Mouse (Mus musculus): ENCODE measurements at regions not wholly inside any gene's neighbourhood (a gene's known extent, or its start where the extent isn't known, plus 50 kb on each side); places are given as distances from the start of the nearest gene placed in this dataset.

DNA sequence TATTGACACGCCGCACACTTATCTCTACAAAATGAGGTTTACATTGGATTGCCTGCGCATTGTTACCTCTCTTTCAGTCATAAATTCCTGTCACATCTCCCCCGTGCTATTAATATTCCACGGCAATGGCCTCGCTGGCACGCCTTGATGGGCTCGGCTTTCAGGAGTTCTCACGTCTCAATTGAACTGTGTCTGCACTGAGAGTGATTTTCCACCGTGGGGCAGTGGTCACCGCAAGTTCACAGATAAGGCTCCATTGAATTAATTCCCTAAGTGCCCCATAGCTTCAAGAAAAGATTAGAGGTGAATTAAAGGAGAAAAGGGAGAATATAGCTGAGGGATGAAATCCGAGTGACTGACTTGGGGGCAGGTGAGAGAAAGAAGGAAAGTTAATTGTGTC is 424.5 kb downstream of the Ajap1 start:
- TF ChIP-seq CTCF (IDR thresholded peaks at IDR 0.05; ENCODE audit: low read depth, low read length) (no peak), POLR2A (IDR thresholded peaks at IDR 0.05; ENCODE audit: borderline replicate concordance, low read depth, low read length) (no peak)
